Mouse (Mus musculus) kidney, postnatal 25 days (tissue): ENCODE data around the gene Icmt.
A peak's percentile ranks its signal among the peaks of the same experiment; 100 is the strongest.

ENCODE experiments used
- DNase-seq, 2 experiments: peaks; one replicate each; pipeline ENCODE4 v3.0.0; 2021; ENCODE audit warnings: mixed read lengths in 2 of 2

Gene Icmt

DNA sequence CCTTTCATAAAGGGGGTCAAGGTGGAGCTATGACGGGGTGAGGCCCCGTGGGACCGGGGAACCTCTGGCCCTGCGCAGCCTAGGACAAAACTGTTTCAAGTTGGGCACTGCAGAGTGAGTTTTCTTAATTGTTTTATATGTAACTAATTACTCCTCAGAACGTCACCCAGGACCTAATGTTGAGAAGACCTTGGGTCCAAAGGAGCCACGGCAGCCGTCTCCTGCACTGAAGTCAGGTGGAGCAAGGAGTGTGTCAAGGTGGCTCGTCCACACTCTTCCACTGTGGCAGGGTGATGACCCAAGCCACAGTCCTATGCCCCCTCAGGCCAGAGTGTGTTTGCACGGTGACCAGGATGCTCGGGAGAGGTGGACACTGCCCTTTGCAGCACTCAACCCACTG is 6.1 kb downstream of the Icmt start:
- DNase-seq: peak; percentile 63 to 89

DNA sequence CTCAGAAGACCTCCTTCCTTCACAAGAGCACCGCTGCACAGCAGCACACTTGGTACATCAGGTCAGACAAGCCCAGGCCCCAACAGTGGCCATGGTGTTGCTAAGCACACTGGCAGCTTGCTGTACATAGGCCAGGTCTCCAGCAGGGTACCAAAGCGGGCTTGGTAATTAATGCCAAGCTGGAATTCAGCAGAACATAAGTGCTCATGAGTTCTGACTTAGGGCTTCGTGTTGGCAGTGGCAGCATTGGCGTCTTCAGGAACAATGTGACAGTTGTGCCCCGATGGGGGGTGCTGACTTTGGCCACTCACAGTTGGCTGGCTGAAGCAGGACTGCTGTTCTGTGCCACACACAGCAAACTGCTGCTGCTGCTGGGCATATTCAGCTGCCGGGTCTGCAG is 7.7 kb downstream of the Icmt start:
- no peak for DNase-seq

DNA sequence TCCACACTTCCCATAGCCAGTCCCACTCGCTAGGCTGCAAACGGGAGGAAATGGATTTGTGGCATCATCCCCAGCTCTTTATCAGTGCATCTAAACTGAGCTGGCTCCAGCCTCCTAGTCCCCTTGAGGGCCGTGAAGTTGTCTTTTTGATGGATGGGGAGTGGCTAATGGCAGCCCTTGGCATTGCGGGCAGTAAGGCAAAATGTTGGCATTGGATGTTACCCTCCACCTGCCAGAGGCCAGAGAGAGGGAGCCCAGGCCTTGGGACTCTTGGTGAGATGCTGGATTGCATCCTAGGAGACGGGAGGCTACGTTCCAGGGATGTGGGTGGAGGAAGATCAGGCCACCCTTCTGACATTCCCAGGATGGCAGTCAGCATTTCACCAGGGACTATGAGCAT is 9.0 kb downstream of the Icmt start:
- DNase-seq: no peak

DNA sequence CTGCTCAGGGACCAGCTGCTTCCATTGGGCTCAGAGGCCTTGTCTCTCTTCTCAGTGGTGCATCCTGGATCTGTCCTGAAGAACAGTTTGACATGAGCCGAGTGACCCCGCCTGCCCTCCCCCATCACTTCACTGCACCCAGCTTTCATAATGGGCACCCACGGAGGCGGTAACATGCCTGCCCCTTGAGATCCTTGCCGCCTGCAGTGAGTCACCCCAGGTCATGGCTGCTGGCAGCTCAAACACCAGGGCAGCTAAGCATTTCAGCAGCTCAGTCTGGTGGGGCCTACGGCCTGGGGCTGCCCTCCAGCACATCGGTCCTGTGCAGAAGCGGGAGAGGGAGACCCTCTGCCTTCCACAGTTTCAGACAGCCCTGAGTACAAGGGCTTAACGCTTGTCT is 10.5 kb downstream of the Icmt start:
- no peak for DNase-seq

DNA sequence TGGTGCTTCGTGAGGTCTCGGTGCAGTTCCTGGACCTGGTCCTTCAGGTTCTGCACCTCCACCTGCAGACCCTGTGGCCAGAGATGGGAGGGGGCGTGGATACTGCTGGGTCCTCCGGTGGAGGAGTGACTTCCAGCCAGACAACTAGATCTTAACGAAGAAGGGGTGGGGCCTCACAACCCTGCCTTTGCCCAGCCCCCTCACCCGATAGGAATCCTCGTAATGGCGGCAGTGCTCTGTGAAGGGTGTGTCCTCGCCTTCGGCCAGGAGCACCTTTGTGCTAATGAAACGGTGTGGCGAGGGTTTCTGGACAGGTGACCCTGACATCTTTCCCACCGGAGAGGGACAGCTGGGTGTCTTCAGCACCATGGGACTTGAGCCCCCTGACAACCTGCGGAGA is 15.2 kb downstream of the Icmt start:
- no peak for DNase-seq

DNA sequence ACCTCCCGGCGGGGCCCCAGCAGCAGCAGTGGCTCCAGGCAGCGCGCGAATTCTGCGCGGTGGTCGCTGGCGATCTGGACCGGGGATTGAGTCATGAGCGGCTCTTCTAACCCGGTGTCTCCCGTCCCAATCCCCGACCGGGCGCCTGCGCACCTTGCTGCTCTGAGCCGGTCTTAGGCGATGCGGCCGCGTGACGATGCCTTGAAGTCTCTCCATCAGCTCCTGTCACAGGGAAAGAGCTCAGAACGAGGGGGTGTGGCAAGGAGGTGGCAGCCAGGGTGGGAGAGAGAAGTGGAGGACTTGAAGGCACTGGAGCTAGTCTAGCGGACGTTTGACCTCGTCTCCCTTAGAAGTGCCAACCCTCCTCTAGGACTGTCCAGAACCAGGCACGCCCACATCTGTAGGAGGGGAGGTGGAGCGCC is 16.2 kb downstream of the Icmt start:
- no peak for DNase-seq

DNA sequence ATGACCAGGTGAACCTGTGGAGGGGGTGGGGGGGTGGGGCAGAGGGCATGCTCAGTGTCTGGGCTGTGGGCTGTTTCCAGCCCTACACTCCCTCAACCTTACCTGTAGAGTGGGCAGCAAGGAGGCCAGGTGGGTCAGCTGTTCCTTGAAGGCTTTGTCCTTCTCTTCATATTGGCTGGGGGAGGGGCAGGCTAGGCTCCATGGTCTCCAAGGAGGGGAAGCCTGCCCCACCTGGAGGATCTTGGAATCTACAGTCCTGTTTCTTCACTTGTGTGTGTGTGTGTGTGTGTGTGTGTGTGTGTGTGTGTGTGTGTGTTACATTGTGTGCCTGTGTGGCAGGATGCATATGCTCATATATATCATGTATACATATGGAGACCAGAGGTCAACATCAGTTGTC is 16.9 kb downstream of the Icmt start:
- DNase-seq: peak; percentile 61 to 64

DNA sequence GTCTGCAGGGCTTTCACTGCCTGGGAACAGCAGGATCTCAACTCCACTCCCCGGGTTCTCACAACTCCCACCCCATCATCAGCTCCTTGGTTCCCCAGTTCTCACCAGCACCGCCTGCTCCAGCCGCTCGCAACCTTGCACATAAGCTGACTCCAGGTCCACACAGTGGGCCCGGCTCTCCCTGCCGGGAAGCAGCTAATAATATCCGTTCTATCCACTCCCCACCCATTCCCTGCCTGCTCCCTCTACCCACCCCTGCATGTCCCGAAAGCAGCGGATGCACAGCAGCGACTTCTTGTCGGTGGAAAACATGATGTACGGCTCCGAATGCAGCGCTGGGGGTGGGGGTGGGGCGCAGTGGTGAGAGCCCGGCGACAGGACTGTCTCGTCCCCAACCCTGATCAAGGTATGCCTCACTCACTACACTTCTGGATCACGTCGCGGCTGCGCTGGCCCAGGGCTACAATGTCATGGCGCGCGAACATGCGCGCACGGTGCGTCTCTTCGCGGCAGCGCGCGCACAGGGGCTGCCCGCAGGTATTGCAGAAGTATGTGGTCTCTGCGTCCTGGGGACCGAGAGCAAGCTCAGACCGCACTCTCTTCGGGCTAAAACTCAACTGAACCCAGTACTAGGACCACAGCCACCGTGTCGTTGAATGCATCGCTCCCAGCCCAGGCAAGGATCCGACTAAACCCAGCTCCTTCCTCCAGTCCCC is 18.6 kb downstream of the Icmt start:
- no peak for DNase-seq

DNA sequence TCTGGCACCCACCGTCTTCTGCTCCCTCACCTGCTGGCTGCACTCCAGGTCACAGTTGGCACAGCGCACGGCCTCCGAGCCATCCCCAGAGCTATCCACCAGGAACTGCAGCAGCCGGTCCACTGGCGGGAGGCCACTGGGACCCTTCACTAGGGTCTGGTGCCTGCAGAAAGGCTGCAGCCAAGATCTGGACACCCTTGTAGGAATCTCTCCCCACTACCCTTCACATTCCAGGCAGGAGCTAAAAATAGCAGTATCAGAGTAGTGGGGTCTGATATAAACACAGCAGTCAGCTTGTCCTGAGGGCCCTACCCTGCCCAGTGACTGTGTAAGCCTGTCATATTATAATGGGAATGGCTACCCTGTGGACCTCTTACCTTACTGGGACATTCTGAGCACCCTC is 20.6 kb downstream of the Icmt start:
- no peak for DNase-seq

DNA sequence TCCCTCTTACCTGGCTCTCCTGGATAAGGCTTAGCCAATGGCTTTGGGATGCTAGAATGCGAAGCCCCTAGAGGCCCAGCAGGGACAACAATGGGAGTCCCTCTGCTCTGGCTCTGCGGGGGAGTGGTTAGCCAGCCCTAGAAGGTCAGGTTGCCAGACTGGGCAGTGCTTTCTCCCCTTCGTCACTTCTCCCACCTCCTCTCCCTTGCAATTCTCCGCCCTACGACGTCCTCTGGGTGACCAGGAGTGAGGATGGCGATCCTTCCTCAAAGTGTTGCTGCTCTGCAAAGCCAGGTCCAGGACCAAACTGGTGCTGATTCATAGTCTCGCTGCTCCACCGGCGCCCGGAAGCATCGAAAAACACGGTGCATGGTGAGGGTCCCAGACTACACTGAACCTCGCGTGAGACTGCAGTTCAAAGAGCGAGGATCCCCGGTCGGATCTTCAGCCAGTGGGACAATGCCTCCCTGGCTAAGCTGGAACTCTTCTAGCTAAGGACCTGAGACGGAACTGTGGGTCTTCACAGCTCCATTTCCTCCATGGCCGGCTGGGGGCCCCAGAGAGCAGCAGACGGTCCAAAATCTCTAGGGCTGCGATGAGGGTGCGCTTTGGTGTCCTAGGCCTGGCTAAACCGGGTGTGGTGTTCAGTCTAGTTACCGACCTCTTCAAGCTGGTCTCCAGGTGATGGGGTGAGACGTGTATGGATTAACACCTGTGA is 21.6 kb downstream of the Icmt start, which contains the start of gene Rnf207:
Rnf207 (minus strand) TSS at position 477 of the 718 bp plus-strand sequence.
- DNase-seq: peak; percentile 68 to 73

DNA sequence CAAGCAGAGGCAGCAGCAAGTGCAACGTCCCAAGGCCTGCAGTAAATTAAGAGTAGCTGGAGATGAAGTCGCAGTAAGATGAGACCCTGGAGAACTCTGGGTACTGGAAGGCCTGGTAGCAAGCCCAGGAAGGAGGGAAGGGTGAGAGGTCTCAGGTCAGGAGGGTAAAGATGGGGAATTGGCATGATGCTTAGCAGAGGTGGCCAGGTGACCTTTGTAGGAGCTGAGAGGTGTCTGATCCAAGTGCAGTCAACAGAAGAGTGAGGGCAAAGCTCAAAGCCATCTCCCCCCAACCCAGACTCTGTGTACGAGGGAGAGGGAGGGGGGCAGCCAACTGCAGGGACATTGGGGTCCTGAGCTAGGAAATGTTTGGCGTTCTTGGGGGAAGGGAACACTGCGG is 24.4 kb downstream of the Icmt start:
- no peak for DNase-seq

DNA sequence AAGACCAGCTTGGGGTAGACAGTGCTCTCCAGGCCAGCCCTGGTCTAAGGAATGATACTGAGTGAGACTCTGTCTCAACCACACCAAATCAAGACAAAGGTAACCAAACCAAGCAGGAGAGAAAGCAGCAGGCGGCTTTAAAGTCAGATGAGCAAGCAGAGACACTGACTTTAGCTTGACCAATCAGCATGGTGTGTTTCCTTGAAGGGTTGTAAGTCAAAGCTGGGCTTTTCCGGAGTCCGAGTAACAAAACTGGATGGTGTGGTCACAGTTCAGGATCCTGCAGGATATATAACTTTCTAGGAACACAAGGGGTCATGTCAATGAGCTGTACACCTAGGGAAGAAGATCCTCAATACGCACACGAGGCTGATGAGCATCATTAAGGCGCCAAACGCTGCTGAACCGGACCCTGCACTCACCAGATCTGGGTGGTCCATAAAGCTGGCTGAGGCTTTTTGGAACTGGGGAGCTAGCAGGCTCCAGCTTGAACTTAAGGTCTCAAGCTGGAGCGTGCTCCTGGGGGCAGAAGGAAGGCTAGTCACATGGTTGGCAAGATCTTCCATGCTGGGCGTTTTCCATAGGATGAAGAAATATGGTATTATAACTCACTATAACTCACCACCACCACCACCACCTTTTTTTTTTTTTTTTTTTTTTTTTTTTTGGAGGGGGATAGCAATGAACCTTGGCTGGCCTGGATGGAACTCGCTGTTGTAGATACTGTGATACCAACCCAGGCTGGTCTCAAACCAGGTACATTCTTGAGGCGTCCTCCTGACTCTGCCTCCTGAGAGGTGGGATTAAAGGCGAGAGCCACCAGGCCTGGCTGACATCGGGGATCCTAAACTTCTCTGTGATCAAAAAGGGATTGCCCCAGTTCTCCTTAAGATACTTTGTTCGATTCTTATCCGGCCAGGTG is 27.9 kb downstream of the Icmt start:
- no peak for DNase-seq

DNA sequence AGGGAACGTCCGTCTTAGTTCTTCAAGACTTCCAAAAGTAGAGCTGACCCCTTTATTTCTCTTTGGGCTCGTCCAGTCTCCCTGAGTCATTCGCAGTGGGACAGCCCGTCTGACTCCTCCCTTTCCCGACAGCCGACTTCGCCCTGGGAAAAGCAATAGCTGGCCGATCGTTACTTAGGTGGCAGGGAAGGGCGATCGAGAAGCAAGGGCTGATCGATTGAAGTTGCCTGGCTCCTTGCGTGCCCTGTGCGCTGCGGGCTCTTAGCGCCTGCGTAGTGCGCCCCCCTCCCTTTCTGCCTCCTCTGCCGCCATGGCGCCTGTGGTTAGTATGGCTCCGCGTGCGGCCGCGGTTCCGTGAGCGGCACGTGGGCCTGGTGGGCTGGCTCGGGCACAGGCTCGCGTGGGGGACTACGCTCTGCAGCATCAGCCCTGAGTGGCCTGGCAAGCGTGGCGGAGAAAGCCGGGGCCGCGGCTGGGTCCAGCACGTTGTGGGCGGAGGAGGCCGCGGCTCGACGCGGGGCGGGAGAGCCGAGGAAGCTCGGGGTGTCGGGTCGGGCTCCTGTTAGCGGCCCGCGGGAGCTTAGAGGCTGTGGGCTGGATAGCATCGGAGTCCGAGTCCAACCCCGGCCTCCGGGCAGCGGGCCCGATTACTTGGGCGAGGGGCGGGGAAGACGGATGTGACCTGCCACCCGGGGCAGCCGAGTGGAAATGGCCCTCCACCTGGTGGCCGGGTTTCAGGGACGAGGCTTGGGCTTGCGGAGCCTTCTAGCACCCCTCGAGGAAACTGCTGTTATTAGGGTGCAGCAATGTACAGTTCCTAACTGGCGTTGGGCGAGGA is 28.8 kb downstream of the Icmt start, which contains the start of gene Rpl22:
Rpl22 (plus strand) TSS at position 169 of the 838 bp plus-strand sequence.
- peak; percentile 93 to 97 for DNase-seq

DNA sequence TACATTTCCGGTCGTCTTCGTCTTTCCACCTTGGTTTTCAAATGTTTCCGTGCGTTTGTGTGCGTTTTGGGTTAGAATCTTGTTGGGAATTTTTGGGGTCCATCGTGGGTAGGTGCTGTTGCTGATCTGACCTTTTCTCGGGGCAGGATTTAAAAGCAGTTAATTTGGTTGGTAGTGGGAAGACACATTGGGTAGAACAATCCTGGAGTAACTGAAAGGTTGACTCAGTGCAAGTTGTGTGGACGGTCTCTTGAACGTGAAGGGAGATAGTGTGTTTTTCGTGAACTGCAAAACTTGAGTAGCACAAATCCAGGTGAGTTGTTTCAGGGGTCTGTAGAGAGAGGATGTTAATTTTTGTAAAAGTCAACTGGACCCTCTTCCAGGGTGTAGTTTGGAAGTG is 29.5 kb downstream of the Icmt start:
- no peak for DNase-seq

DNA sequence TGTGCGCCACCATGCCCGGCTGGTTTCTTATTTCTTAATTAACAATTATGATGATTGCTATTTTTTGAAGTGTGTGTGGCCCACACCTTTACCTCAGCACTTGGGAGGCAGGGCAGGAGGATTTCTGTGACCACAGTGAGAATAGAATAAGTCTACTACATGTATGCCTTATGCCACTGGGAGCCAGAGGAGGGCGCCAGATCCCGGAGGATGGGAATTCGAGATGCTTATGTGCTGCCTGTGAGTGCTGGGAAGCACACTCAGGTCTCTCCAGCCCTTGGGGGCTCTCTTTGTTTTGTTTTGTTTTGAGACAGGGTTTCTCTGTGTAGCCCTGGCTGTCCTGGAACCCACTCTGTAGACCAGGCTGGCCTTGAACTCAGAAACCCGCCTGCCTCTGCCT is 31.7 kb downstream of the Icmt start:
- peak; percentile 52 to 67 for DNase-seq

DNA sequence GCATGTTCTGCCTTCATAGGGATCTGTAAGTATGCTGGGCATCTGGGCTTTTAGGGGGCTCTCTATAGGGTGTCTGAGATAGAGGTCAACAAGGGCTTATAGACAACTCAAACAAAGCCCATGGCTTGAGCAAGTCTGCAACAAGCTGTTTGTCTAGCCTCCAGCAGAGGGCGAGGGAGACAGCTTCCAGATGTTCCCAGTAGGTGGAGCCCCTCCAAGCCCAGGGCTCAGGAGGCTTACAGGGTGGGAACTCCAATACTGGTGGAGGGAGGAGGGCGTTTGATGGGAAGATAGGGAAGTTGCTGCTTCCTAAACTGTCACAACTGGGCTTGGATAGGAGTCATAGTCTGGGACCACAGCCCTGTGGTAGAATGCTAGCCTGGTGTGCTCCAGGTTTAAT is 35.9 kb downstream of the Icmt start:
- DNase-seq: peak; percentile 70 to 73

DNA sequence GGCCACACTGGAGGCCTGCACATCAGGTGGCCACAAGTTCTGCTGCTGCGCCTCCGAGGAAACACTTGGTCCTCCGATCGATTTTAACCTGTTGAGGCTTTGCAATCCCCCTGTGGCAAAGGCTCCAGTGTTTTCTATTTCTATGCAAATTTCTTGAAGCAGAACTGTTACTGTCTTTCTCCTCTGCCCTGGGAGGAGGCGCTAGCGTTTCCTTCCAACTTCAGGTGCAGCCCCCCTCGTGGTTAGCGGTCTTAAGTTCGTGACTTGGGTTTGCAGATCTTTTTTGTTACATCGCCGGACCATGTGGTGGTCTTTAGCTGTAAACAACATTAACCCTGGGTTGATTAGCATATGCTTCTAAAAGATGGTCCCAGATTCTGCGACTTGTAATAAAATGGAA is 36.6 kb downstream of the Icmt start:
- DNase-seq: peak in 1 of 2 experiments; percentile 17

DNA sequence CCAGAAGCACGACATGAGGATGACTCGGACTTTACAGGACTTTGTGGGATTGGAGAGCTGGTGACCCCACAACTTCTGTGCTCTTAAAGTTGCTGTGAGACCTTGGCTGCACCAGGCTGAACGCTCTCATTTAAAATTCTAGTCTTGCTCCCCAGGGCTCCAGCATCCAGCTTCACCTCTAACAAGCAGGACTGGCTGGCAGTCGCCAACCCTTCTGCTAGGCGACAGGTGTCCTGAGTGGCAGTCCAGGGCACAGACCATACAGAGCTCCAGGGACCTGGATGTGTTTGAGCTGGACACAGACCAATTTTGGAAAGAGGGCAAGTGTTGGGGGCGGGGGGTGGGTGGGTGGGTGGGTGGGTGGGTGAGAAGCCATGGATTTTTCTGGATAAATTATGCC is 40.7 kb downstream of the Icmt start:
- peak in 1 of 2 experiments; percentile 46 for DNase-seq

DNA sequence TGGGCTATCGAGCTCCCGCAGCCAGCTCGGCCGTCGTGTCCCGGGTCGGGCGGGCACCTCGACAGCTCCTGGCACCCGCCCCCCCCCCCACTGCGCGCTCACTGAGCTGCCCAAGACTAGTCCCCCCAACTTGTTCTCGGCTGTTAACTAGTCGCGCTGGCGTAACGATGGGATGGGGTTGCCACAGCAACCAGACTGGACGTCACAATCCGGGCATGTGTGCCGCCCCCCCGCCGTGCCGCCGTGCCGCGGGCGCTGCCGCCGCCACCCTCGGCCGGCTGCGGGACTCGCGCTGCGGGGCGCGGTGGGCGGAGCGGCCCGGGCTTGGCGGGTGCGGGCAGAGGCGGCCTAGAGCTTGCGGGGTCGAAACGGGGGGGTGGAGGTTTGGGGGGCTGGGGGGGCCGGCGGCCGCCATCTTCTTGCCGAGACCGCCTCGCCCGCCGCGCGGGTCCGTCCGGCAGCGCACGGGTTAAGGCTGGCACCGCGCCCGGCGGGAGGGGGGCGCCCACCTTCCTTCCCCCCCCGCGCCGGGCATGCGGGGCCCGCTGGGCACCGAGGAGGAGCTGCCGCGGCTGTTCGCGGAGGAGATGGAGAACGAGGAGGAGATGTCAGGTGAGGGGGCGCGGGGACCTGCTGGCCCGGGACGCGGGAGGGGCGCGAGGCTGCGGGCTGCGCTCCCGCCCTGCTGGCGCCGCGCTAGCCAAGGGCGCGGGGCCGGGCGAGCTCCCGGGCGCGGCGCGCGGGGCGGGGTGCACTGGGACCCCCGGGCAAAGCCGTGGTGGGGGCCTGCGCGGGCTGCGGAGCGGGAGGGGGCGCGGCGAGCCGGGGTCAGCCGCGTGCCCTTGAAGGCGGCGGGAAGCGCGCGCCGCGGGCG is 41.6 kb downstream of the Icmt start, which contains the start of gene Chd5:
Chd5 (plus strand) TSS at position 233 of the 874 bp plus-strand sequence.
- peak in 1 of 2 experiments; percentile 43 for DNase-seq

DNA sequence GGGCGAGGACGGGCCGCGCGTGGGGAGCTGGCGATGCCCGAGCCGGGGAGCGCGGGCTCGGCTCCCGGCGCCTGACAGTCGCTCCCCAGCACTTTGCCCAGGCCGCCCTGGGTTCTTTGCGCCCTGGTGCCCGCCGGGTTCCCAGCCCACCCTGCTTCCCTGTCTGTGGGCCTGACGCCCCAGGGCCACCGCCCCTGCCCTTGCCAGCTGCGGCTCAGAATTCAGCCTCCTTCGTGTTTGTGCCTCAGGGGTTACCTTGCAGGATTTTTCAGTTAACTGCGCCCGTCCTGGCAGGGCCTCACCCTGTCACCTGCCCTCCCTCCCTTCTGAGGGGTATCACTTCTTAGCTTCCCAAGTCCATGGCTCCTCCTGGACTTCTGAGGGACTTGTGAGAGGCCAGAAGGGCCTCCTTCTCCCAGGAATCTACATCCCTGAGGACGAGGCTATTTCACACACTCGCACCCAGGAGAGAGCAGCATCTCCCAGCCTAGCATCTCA is 42.3 kb downstream of the Icmt start:
- DNase-seq: no peak
